In genomic region chr9:36885237-36885636, GRCm38 (mm10) we compare ENCODE assay signal across 10 mouse cellular contexts.
A peak's percentile ranks its signal among the peaks of the same experiment; 100 is the strongest.
DNase-seq lines count a peak whose midpoint lies in the region; ATAC-seq and TF ChIP-seq lines count a peak whose summit lies in the region.
"Had no signal": no experiment of that assay in that cellular context is flagged by ENCODE, and none has a peak within 500 bp of the region (broad histone marks: within the 10 kb centered on the region; RNA-seq: fewer than 3 reads in every experiment).

No protein-coding gene starts in this region.

- DNase-seq in cerebellum, adult 18-20 months = peak; percentile 51 to 61
- no peak for DNase-seq in cerebellum, postnatal 4 days (ENCODE audit: low spot score in 2 of 2)
- DNase-seq in liver, adult 2 months (ENCODE audit: extremely low read depth, low read depth, low spot score) = peak; percentile 21
- peak; percentile 42 for DNase-seq in embryo, embryonic 11 days
- no peak for DNase-seq in stomach, postnatal 0 days (ENCODE audit: low spot score)
- no peak for DNase-seq in testis, postnatal 10 days (ENCODE audit: low spot score)

- H3K27ac ChIP-seq in liver, adult 2 months (replicated peaks; ENCODE audit: insufficient read depth, low read depth, low read length) = no peak overlapping the region
- no peak overlapping the region for H3K27ac ChIP-seq in liver, embryonic 12.5 days
- H3K27ac ChIP-seq in stomach, postnatal 0 days (replicated peaks) = no peak overlapping the region
- H3K27ac ChIP-seq: forebrain, embryonic 12.5 days; neural tube, embryonic 13.5 days had no signal

- TF ChIP-seq EP300 in stomach, postnatal 0 days (optimal IDR thresholded peaks at IDR 0.05) = no peak

- no peak overlapping the region for H3K4me2 ChIP-seq in liver, embryonic 12.5 days
- H3K4me2 ChIP-seq in stomach, postnatal 0 days (replicated peaks; ENCODE audit: low read depth) = no peak overlapping the region
- H3K4me2 ChIP-seq: forebrain, embryonic 12.5 days; neural tube, embryonic 13.5 days had no signal

- no peak for TF ChIP-seq POLR2A in liver, adult 2 months (IDR thresholded peaks at IDR 0.05; ENCODE audit: extremely low read depth, insufficient read depth, low read length)

- no peaks in the 10 kb centered on the region for H3K36me3 ChIP-seq in liver, adult 2 months (ENCODE audit: control insufficient read depth, insufficient read depth, low read length)
- H3K36me3 ChIP-seq in liver, embryonic 12.5 days = no peaks in the 10 kb centered on the region
- no peaks in the 10 kb centered on the region for H3K36me3 ChIP-seq in stomach, postnatal 0 days (ENCODE audit: control insufficient read depth, insufficient read depth, low read length)

- no peaks in the 10 kb centered on the region for H3K9me3 ChIP-seq in liver, embryonic 12.5 days (replicated peaks)
- H3K9me3 ChIP-seq in stomach, postnatal 0 days (ENCODE audit: control insufficient read depth, low read length) = no peaks in the 10 kb centered on the region
- H3K9me3 ChIP-seq: forebrain, embryonic 12.5 days; neural tube, embryonic 13.5 days had no signal

- no peak overlapping the region for H3K9ac ChIP-seq in liver, adult 2 months (ENCODE audit: low read depth, low read length)
- H3K9ac ChIP-seq in liver, embryonic 12.5 days = no peak overlapping the region
- no peak overlapping the region for H3K9ac ChIP-seq in stomach, postnatal 0 days (ENCODE audit: low read length)
- H3K9ac ChIP-seq: forebrain, embryonic 12.5 days; neural tube, embryonic 13.5 days had no signal

- H3K79me2 ChIP-seq in liver, adult 2 months (ENCODE audit: control insufficient read depth, insufficient read depth, low read length) = no peaks in the 10 kb centered on the region

- peak; percentile 40 for TF ChIP-seq CTCF in liver, adult 2 months (IDR thresholded peaks at IDR 0.05; ENCODE audit: low read depth, low read length)
- TF ChIP-seq CTCF in stomach, postnatal 0 days (IDR thresholded peaks at IDR 0.05; ENCODE audit: low read depth) = peak; percentile 66

- no peak for ATAC-seq in liver, embryonic 12.5 days
- no peak for ATAC-seq in stomach, postnatal 0 days (ENCODE audit: low FRiP score, low TSS enrichment)
- no peak for ATAC-seq in monocyte, adult 5-6 weeks (replicated peaks; ENCODE audit: insufficient number of reproducible peaks, low FRiP score, low TSS enrichment, poor library complexity, severe bottlenecking)

- 49% methylated on average over 3 of the region's 3 CpGs for whole genome bisulfite sequencing in liver, adult 2 months
- 42% methylated on average over 3 of the region's 3 CpGs for WGBS in liver, embryonic 12.5 days (ENCODE audit: insufficient replicate concordance)
- WGBS in stomach, postnatal 0 days = 60% methylated on average over 3 of the region's 3 CpGs

- no peak overlapping the region for H3K4me3 ChIP-seq in liver, adult 2 months (ENCODE audit: insufficient read depth, low read depth, low read length)
- no peak overlapping the region for H3K4me3 ChIP-seq in liver, embryonic 12.5 days
- H3K4me3 ChIP-seq in stomach, postnatal 0 days (ENCODE audit: low read depth, low read length) = no peak overlapping the region
- H3K4me3 ChIP-seq: forebrain, embryonic 12.5 days; neural tube, embryonic 13.5 days had no signal

- no peaks in the 10 kb centered on the region for H3K27me3 ChIP-seq in liver, adult 2 months (ENCODE audit: control insufficient read depth, insufficient read depth, low read length)
- H3K27me3 ChIP-seq in liver, embryonic 12.5 days (replicated peaks) = no peaks in the 10 kb centered on the region
- no peaks in the 10 kb centered on the region for H3K27me3 ChIP-seq in stomach, postnatal 0 days (ENCODE audit: control insufficient read depth, insufficient read depth, low read length)
- H3K27me3 ChIP-seq: forebrain, embryonic 12.5 days; neural tube, embryonic 13.5 days had no signal

- H3K4me1 ChIP-seq in liver, adult 2 months (ENCODE audit: control insufficient read depth, insufficient read depth, low read length) = no peaks in the 10 kb centered on the region
- H3K4me1 ChIP-seq in liver, embryonic 12.5 days = no peaks in the 10 kb centered on the region
- no peaks in the 10 kb centered on the region for H3K4me1 ChIP-seq in stomach, postnatal 0 days (replicated peaks; ENCODE audit: control insufficient read depth, insufficient read depth)

Comparison
In these comparisons a context has a peak if more than half of its experiments do, and no peak if none do; other contexts are left out.
1. DNase-seq: peak in cerebellum, adult 18-20 months (2 of 2), liver, adult 2 months (single experiment) and embryo, embryonic 11 days (single experiment); none in cerebellum, postnatal 4 days (0 of 2), stomach, postnatal 0 days (single experiment) and testis, postnatal 10 days (single experiment).